Mouse (Mus musculus) heart, embryonic 11.5 days (tissue): ENCODE measurements around the gene Ptprf. TPM values are rescaled to one million over a fixed set of nuclear protein-coding genes. Genes with fewer than 3 reads are reported as not detected.
A peak's percentile ranks its signal among the peaks of the same experiment; 100 is the strongest.

Source experiments
- ATAC-seq: fragments of 200-750 bp; cut with Nextera tagmentation; replicated peaks from 2 replicates; pipeline ENCODE4 v1.8.0; 2017; ENCODE audit warnings: moderate library complexity; ENCODE audit not compliant: insufficient number of reproducible peaks, low FRiP score, low TSS enrichment
- H3K27ac ChIP-seq: fragments of 300-500 bp; sonication (generic); 2 replicates; pipeline ENCODE4 v1.5.1; 2014; ENCODE audit warnings: mild to moderate bottlenecking, low read depth, low read length
- H3K27me3 ChIP-seq: fragments of 300-500 bp; sonication (generic); 2 replicates; pipeline ENCODE4 v1.6.1; 2014; ENCODE audit warnings: mild to moderate bottlenecking, low read length, mixed read lengths; ENCODE audit not compliant: control insufficient read depth, insufficient read depth
- H3K36me3 ChIP-seq: fragments of 300-500 bp; sonication (generic); 2 replicates; pipeline ENCODE4 v1.6.1; 2014; ENCODE audit warnings: mild to moderate bottlenecking, low read length, moderate library complexity, mixed read lengths; ENCODE audit not compliant: control insufficient read depth, insufficient read depth
- H3K4me1 ChIP-seq: fragments of 300-500 bp; sonication (generic); 2 replicates; pipeline ENCODE4 v1.6.1; 2014; ENCODE audit warnings: low read length; ENCODE audit not compliant: control insufficient read depth, insufficient read depth
- H3K4me2 ChIP-seq: fragments of 300-500 bp; sonication (generic); 2 replicates; pipeline ENCODE4 v1.6.1; 2014; ENCODE audit warnings: mild to moderate bottlenecking, moderate library complexity
- H3K4me3 ChIP-seq: fragments of 300-500 bp; sonication (generic); 2 replicates; pipeline ENCODE4 v1.5.1; 2014; ENCODE audit warnings: low read depth, low read length
- H3K9ac ChIP-seq: fragments of 300-500 bp; sonication (generic); 2 replicates; pipeline ENCODE4 v1.6.1; 2014; ENCODE audit warnings: mild to moderate bottlenecking, low read depth, low read length, moderate library complexity
- H3K9me3 ChIP-seq: fragments of 300-500 bp; sonication (generic); replicated peaks from 2 replicates; pipeline ENCODE4 v1.6.1; 2016; ENCODE audit warnings: low read length; ENCODE audit not compliant: control insufficient read depth
- WGBS: fragments of 180-500 bp; shearing (Covaris S2); extraction: QIAGEN DNeasy Blood & Tissue Kit; methylation state at CpG from one replicate; pipeline ENCODE4 v1.1.7; 2014; ENCODE audit not compliant: insufficient replicate concordance; 5-methylcytosine and 5-hydroxymethylcytosine counted together
- polyA plus RNA-seq: library from polyadenylated mRNA; unstranded; fragments of >200 nt; fragmentation: Nextera tagmentation; extraction: Ambion mirVana; gene quantifications from 2 replicates; pipeline ENCODE4 v1.2.1, GENCODE M21; 2014

Ptprf gene
- polyA plus RNA-seq, 1 experiment from 2014 or later = 24.5 TPM

GRCm38 (mm10) chr4:118276520-118277232 lies 14.5 kb downstream of the Ptprf start:
- Histone ChIP-seq H3K4me3 (no peak overlapping the region), H3K27me3 (no peaks in the 10 kb centered on the region), H3K4me1 (peaks cover 57% of the 10 kb centered on the region), H3K9me3 (no peaks in the 10 kb centered on the region), H3K36me3 (no peaks in the 10 kb centered on the region), H3K4me2 (peak overlapping the region; percentile 35), H3K9ac (peak overlapping the region; percentile 28; the same call in 1 of the 2 replicates), H3K27ac (0 out of 2 replicates have a peak overlapping the region, but pooled peaks have one; percentile 74)
- WGBS = 34% methylated on average over 9 of the region's 9 CpGs
- ATAC-seq = peak; percentile 84

- Histone ChIP-seq H3K27me3 (no peaks in the 10 kb centered on the region), H3K4me3 (no peak overlapping the region), H3K4me1 (peaks cover 52% of the 10 kb centered on the region), H3K9me3 (no peaks in the 10 kb centered on the region), H3K36me3 (peaks cover under 1% of the 10 kb centered on the region; the same call in 1 of the 2 replicates), H3K27ac (peak overlapping the region; percentile 74), H3K9ac (peak overlapping the region; percentile 28; the same call in 1 of the 2 replicates), H3K4me2 (peak overlapping the region; percentile 35)
- ATAC-seq = peak; percentile 28; the same call in 1 of the 2 replicates
- 67% methylated on average over 6 of the region's 6 CpGs for whole genome bisulfite sequencing
Observed at GRCm38 (mm10) chr4:118275601-118276519, 15.3 kb downstream of the Ptprf start.

- H3K9ac ChIP-seq = 0 out of 2 replicates have a peak overlapping the region, but pooled peaks have one; percentile 12
Observed at GRCm38 (mm10) chr4:118274521-118274920, 16.7 kb downstream of the Ptprf start.

GRCm38 (mm10) chr4:118273998-118274397 lies 17.2 kb downstream of the Ptprf start:
- Histone ChIP-seq H3K4me1 (peaks cover 57% of the 10 kb centered on the region), H3K4me2 (no peak overlapping the region), H3K9me3 (no peaks in the 10 kb centered on the region), H3K27ac (no peak overlapping the region), H3K4me3 (no peak overlapping the region), H3K27me3 (no peaks in the 10 kb centered on the region), H3K36me3 (peaks cover 3% of the 10 kb centered on the region; the same call in 1 of the 2 replicates), H3K9ac (no peak overlapping the region)
- no peak for ATAC-seq
- 78% methylated on average over 8 of the region's 8 CpGs for WGBS

More at GRCm38 (mm10) chr4:118274521-118274920, 16.7 kb downstream of the Ptprf start:
- Histone ChIP-seq H3K27ac (no peak overlapping the region), H3K27me3 (no peaks in the 10 kb centered on the region), H3K9me3 (no peaks in the 10 kb centered on the region), H3K4me2 (no peak overlapping the region), H3K4me3 (no peak overlapping the region), H3K36me3 (peaks cover 3% of the 10 kb centered on the region; the same call in 1 of the 2 replicates), H3K4me1 (peaks cover 57% of the 10 kb centered on the region)
- 61% methylated on average over 7 of the region's 7 CpGs for WGBS
- ATAC-seq = no peak

- Histone ChIP-seq H3K4me3 (no peak overlapping the region), H3K4me2 (no peak overlapping the region), H3K27me3 (no peaks in the 10 kb centered on the region), H3K36me3 (peaks cover 3% of the 10 kb centered on the region; the same call in 1 of the 2 replicates), H3K9me3 (no peaks in the 10 kb centered on the region), H3K9ac (0 out of 2 replicates have a peak overlapping the region, but pooled peaks have one; percentile 22), H3K27ac (no peak overlapping the region), H3K4me1 (peaks cover 57% of the 10 kb centered on the region)
- 66% methylated on average over 5 of the region's 5 CpGs for WGBS
- no peak for ATAC-seq
Observed at GRCm38 (mm10) chr4:118273545-118273944, 17.7 kb downstream of the Ptprf start.

GRCm38 (mm10) chr4:118272871-118273270 lies 18.3 kb downstream of the Ptprf start:
- H3K4me2 ChIP-seq = no peak overlapping the region
- peaks cover 52% of the 10 kb centered on the region for H3K4me1 ChIP-seq
- H3K9me3 ChIP-seq = no peaks in the 10 kb centered on the region
- H3K4me3 ChIP-seq = no peak overlapping the region
- peaks cover 3% of the 10 kb centered on the region; the same call in 1 of the 2 replicates for H3K36me3 ChIP-seq
- H3K27me3 ChIP-seq = no peaks in the 10 kb centered on the region
- H3K9ac ChIP-seq = no peak overlapping the region
- no peak for ATAC-seq
- no peak overlapping the region for H3K27ac ChIP-seq
- 77% methylated on average over 3 of the region's 3 CpGs for WGBS

- WGBS = 68% methylated on average over 5 of the region's 5 CpGs
- peaks cover 3% of the 10 kb centered on the region; the same call in 1 of the 2 replicates for H3K36me3 ChIP-seq
- no peak overlapping the region for H3K9ac ChIP-seq
- no peaks in the 10 kb centered on the region for H3K27me3 ChIP-seq
- H3K4me1 ChIP-seq = peaks cover 46% of the 10 kb centered on the region
- no peak overlapping the region for H3K27ac ChIP-seq
- H3K4me3 ChIP-seq = no peak overlapping the region
- no peaks in the 10 kb centered on the region for H3K9me3 ChIP-seq
- no peak overlapping the region for H3K4me2 ChIP-seq
- no peak for ATAC-seq
Observed at GRCm38 (mm10) chr4:118272258-118272657, 18.9 kb downstream of the Ptprf start.

- H3K36me3 ChIP-seq = peaks cover 3% of the 10 kb centered on the region; the same call in 1 of the 2 replicates
Observed at GRCm38 (mm10) chr4:118271556-118272074, 19.6 kb downstream of the Ptprf start.

More at GRCm38 (mm10) chr4:118271556-118272074, 19.6 kb downstream of the Ptprf start:
- Histone ChIP-seq H3K4me1 (peaks cover 45% of the 10 kb centered on the region), H3K9ac (no peak overlapping the region), H3K4me3 (no peak overlapping the region), H3K27me3 (no peaks in the 10 kb centered on the region), H3K27ac (no peak overlapping the region), H3K4me2 (no peak overlapping the region), H3K9me3 (no peaks in the 10 kb centered on the region)
- WGBS = 76% methylated on average over 9 of the region's 9 CpGs
- ATAC-seq = no peak
